Mouse (Mus musculus): ENCODE measurements around the gene Duoxa1. TPM values are rescaled to one million over a fixed set of nuclear protein-coding genes. Genes with fewer than 3 reads are reported as not detected.
"Not testable (repeated sequence)": the region's sequence is repeated elsewhere in the genome, so short reads cannot be mapped to it uniquely, and the experiment has no call there.

Gene Duoxa1
- polyA plus RNA-seq, 1 experiment from 2014 or later, result not detected

GRCm38 (mm10) chr2:122351156-122351930 is 37.8 kb upstream of the Duoxa1 start:
- no peak overlapping the region for H3K9ac ChIP-seq
- no peaks in the 10 kb centered on the region for H3K27me3 ChIP-seq
- H3K4me2 ChIP-seq, result peak overlapping the region; percentile 14; the same call in 1 of the 2 replicates
- WGBS, result 54% methylated on average over 5 of the region's 5 CpGs
- H3K36me3 ChIP-seq, result peaks cover 18% of the 10 kb centered on the region
- H3K27ac ChIP-seq (replicated peaks), result peak overlapping the region; percentile 94
- no peaks in the 10 kb centered on the region for H3K9me3 ChIP-seq
- no peak overlapping the region for H3K4me3 ChIP-seq
- peaks cover 87% of the 10 kb centered on the region for H3K4me1 ChIP-seq (replicated peaks)
- ATAC-seq (ENCODE audit: low read depth), result peak; percentile 11; the same call in 1 of the 2 replicates

- peak overlapping the region; percentile 84 for H3K9ac ChIP-seq
- H3K27me3 ChIP-seq, result no peaks in the 10 kb centered on the region
- H3K27ac ChIP-seq (replicated peaks), result peak overlapping the region; percentile 100
- peak overlapping the region; percentile 50 for H3K4me3 ChIP-seq
- H3K36me3 ChIP-seq, result 0 out of 2 replicates have a peak, but pooled peaks cover 6% of the 10 kb centered on the region
- H3K4me1 ChIP-seq (replicated peaks), result peaks cover 67% of the 10 kb centered on the region
- 7% methylated on average over 14 of the region's 14 CpGs for WGBS
- H3K4me2 ChIP-seq, result peak overlapping the region; percentile 63
- no peaks in the 10 kb centered on the region for H3K9me3 ChIP-seq
- peak; percentile 26 for ATAC-seq (ENCODE audit: low read depth)
Measured at GRCm38 (mm10) chr2:122349136-122349785, 35.7 kb upstream of the Duoxa1 start.

- no peaks in the 10 kb centered on the region for H3K9me3 ChIP-seq
- H3K9ac ChIP-seq, result peak overlapping the region; percentile 84
- H3K4me1 ChIP-seq (replicated peaks), result peaks cover 61% of the 10 kb centered on the region
- WGBS, result under 1% methylated on average over 60 of the region's 63 CpGs
- no peaks in the 10 kb centered on the region for H3K27me3 ChIP-seq
- peak; percentile 79 for ATAC-seq (ENCODE audit: low read depth)
- peak overlapping the region; percentile 63 for H3K4me2 ChIP-seq
- peak overlapping the region; percentile 100 for H3K27ac ChIP-seq (replicated peaks)
- H3K36me3 ChIP-seq, result 0 out of 2 replicates have a peak, but pooled peaks cover 6% of the 10 kb centered on the region
- H3K4me3 ChIP-seq, result peak overlapping the region; percentile 50
Measured at GRCm38 (mm10) chr2:122348531-122349131, 35.1 kb upstream of the Duoxa1 start.

- no peak for ATAC-seq (ENCODE audit: low read depth)
- Histone ChIP-seq H3K9ac (peak overlapping the region; percentile 84; the same call in 1 of the 2 replicates), H3K36me3 (no peaks in the 10 kb centered on the region), H3K9me3 (no peaks in the 10 kb centered on the region), H3K27ac (replicated peaks) (peak overlapping the region; percentile 100; the same call in 1 of the 2 replicates), H3K27me3 (no peaks in the 10 kb centered on the region), H3K4me2 (no peak overlapping the region), H3K4me3 (no peak overlapping the region), H3K4me1 (replicated peaks) (peaks cover 47% of the 10 kb centered on the region)
- 95% methylated on average over 3 of the region's 3 CpGs for WGBS
Measured at GRCm38 (mm10) chr2:122347257-122347656, 33.7 kb upstream of the Duoxa1 start.

- WGBS, result 93% methylated on average over 6 of the region's 6 CpGs
- not testable (repeated sequence) for H3K27me3 ChIP-seq; H3K4me3 ChIP-seq; H3K36me3 ChIP-seq; H3K9ac ChIP-seq; ATAC-seq (ENCODE audit: low read depth); H3K4me2 ChIP-seq; H3K27ac ChIP-seq (replicated peaks); H3K9me3 ChIP-seq
- H3K4me1 ChIP-seq (replicated peaks), result peaks cover 36% of the 10 kb centered on the region
Measured at GRCm38 (mm10) chr2:122346164-122346563, 32.6 kb upstream of the Duoxa1 start.

- Histone ChIP-seq H3K27ac (replicated peaks) (no peak overlapping the region), H3K4me2 (no peak overlapping the region), H3K9ac (no peak overlapping the region), H3K4me3 (no peak overlapping the region), H3K9me3 (no peaks in the 10 kb centered on the region), H3K36me3 (no peaks in the 10 kb centered on the region), H3K27me3 (no peaks in the 10 kb centered on the region), H3K4me1 (replicated peaks) (peaks cover 27% of the 10 kb centered on the region)
- ATAC-seq (ENCODE audit: low read depth), result no peak
- 89% methylated on average over 6 of the region's 6 CpGs for WGBS
Measured at GRCm38 (mm10) chr2:122345106-122345893, 31.8 kb upstream of the Duoxa1 start.

- Histone ChIP-seq H3K9ac (no peak overlapping the region), H3K4me1 (replicated peaks) (no peaks in the 10 kb centered on the region), H3K36me3 (no peaks in the 10 kb centered on the region), H3K27me3 (0 out of 2 replicates have a peak, but pooled peaks cover 4% of the 10 kb centered on the region), H3K4me2 (peak overlapping the region; percentile 33), H3K9me3 (no peaks in the 10 kb centered on the region), H3K27ac (replicated peaks) (no peak overlapping the region), H3K4me3 (peak overlapping the region; percentile 16)
- no peak for ATAC-seq (ENCODE audit: low read depth)
- 72% methylated on average over 21 of the region's 21 CpGs for WGBS
Measured at GRCm38 (mm10) chr2:122337291-122337690, 23.8 kb upstream of the Duoxa1 start.

GRCm38 (mm10) chr2:122334170-122334569 is 20.6 kb upstream of the Duoxa1 start:
- Histone ChIP-seq H3K4me1 (replicated peaks) (no peaks in the 10 kb centered on the region), H3K9me3 (no peaks in the 10 kb centered on the region), H3K4me2 (no peak overlapping the region), H3K27me3 (0 out of 2 replicates have a peak, but pooled peaks cover 4% of the 10 kb centered on the region), H3K4me3 (no peak overlapping the region), H3K36me3 (no peaks in the 10 kb centered on the region), H3K9ac (no peak overlapping the region), H3K27ac (replicated peaks) (no peak overlapping the region)
- no peak for ATAC-seq (ENCODE audit: low read depth)
- WGBS, result 58% methylated on average over 3 of the region's 3 CpGs

GRCm38 (mm10) chr2:122332222-122332621 is 18.7 kb upstream of the Duoxa1 start:
- WGBS, result 87% methylated on average over 3 of the region's 3 CpGs
- Histone ChIP-seq H3K27ac (replicated peaks) (no peak overlapping the region), H3K9me3 (no peaks in the 10 kb centered on the region), H3K4me1 (replicated peaks) (no peaks in the 10 kb centered on the region), H3K4me2 (no peak overlapping the region), H3K4me3 (no peak overlapping the region), H3K9ac (no peak overlapping the region), H3K36me3 (no peaks in the 10 kb centered on the region), H3K27me3 (no peaks in the 10 kb centered on the region)
- no peak for ATAC-seq (ENCODE audit: low read depth)

- H3K36me3 ChIP-seq; H3K9me3 ChIP-seq; H3K4me2 ChIP-seq; H3K27ac ChIP-seq (replicated peaks); H3K4me3 ChIP-seq; H3K4me1 ChIP-seq (replicated peaks); H3K27me3 ChIP-seq; H3K9ac ChIP-seq; ATAC-seq (ENCODE audit: low read depth): not testable (repeated sequence)
- 85% methylated on average over 6 of the region's 6 CpGs for WGBS
Measured at GRCm38 (mm10) chr2:122330317-122330716, 16.8 kb upstream of the Duoxa1 start.

- Histone ChIP-seq H3K4me1 (replicated peaks) (no peaks in the 10 kb centered on the region), H3K36me3 (no peaks in the 10 kb centered on the region), H3K27me3 (no peaks in the 10 kb centered on the region), H3K27ac (replicated peaks) (no peak overlapping the region), H3K9me3 (no peaks in the 10 kb centered on the region), H3K4me3 (no peak overlapping the region), H3K9ac (no peak overlapping the region), H3K4me2 (no peak overlapping the region)
- no peak for ATAC-seq (ENCODE audit: low read depth)
- WGBS, result 77% methylated on average over 3 of the region's 3 CpGs
Measured at GRCm38 (mm10) chr2:122327986-122328385, 14.5 kb upstream of the Duoxa1 start.

Measured in neural tube, embryonic 13.5 days (tissue).